Mouse (Mus musculus) embryo, embryonic 10.5 days (tissue): ENCODE data around the gene Il25.

ENCODE experiments used
- DNase-seq: peaks from one replicate; pipeline ENCODE4 v3.0.0-alpha.2; 2015; ENCODE audit warnings: low spot score

Gene Il25

DNA sequence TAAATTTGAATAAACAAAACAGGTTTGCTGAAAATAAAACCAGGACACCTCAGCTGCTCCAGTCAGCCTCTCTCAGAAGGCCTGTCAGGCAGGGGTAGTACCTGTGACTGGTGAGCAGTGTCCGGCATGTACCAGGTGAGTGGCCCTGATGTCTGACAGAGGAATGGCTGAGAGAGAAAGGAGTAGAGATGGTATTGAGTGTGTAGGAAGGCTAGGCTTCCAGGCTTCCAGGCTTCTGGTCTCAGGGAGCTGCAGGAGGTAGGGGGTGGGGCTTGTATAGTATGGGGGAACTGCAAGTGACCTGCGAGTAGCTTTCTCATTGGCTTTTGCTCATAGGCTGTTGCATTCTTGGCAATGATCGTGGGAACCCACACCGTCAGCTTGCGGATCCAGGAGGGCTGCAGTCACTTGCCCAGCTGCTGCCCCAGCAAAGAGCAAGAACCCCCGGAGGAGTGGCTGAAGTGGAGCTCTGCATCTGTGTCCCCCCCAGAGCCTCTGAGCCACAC, at the start of gene Il25:
Il25 (plus strand) TSS at position 51 of the 506 bp plus-strand sequence.
- DNase-seq, result no peak

DNA sequence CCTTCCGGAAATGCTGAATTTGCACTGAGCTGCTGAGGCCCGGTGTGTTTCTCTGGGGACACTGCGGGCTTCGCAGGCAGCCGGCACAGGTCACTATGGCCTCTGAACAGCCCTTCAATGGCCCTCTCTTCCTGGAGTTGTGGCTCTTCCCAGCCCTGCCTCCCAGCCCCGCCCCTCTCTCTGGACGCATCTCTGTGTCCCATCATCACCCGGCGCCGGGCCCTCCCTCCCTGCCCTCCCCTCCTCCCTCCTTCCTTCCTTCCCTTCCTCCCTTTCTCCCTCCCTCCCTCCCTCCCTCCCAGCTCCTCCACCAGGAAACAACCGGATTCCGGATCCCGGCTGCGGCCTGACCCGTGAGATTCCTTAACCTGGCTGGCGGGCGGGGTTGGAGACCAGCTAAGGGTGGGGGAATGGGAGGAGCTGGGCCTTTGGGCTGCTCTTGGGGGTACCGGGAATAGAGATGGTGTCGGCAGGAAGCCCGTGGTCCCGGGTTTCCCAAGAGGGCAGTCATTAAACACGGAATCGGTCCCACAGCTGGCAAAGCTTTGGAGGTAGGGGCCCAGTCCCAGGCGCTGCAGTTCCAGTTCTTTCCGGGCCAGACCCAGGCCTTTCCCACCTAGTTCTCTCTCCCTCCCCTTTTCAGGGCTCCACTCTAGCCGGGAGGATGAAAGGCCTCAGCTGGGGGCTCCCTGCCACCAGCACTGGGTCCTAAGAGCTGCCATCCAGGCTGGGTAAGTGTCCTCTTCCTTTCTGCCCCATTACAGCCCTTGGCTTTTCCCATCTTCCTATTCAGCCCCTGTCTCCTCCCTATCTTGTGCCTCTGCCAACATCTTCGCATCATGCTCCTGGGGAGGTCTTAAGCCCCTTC, 49.1 kb upstream of the Il25 start, which contains the start of the genes Bcl2l2 and Gm20521:
Bcl2l2 (plus strand) TSS at position 224 of the 868 bp plus-strand sequence.
Gm20521 (plus strand) TSS at position 288 of the 868 bp plus-strand sequence.
- DNase-seq, result peak; percentile 93

DNA sequence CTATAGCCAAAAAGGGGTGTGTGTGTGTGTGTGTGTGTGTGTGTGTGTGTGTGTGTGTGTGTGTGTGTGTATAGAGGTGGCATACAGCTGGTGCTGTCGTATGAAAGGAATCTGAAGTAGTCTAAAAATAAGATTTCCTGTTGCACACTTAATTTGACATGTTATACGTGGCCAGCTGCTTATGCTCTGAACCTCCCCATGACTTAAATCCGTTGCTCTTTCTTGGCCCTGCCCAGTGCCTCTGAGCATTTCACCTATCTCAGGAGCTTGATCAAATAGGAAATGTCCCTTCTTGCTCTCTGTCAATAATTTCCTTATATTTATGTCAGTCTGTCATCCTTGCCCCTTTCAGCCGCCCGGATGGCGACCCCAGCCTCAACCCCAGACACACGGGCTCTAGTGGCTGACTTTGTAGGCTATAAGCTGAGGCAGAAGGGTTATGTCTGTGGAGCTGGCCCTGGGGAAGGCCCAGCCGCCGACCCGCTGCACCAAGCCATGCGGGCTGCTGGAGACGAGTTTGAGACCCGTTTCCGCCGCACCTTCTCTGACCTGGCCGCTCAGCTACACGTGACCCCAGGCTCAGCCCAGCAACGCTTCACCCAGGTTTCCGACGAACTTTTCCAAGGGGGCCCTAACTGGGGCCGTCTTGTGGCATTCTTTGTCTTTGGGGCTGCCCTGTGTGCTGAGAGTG, 48.3 kb upstream of the Il25 start:
- no peak for DNase-seq

DNA sequence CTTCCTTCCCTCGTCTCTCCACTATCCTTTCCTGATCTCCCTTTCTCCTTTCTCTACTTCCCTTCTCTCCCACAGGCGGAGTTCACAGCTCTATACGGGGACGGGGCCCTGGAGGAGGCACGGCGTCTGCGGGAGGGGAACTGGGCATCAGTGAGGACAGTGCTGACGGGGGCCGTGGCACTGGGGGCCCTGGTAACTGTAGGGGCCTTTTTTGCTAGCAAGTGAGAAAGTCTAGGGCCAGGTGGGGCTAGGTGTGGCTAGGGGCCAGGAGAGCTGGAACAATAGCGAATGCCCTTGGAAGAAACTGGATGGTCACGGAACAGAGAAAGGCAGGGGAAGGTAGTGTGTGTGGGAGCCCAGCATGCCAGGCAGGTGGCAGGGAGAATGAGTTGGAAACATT, 47.2 kb upstream of the Il25 start:
- no peak for DNase-seq

DNA sequence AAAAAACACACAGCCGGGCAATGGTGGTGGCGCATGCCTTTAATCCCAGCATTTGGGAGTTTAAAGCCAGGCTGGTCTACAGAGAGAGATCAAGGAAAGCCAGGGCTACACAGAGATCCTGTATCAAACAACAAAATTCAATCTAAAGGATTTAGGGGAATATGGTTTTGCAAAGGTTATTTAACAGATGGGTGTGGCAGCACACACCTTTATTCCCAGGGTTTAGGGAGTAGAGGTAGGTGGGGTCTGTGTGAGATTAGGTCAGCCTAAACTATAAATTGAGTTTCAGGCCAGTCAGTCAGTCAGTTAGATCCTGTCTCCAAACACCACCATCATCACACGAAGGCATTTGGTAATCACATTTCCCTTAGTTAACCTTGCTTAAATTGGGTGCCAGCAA, 40.3 kb upstream of the Il25 start, which contains the start of gene Pabpn1:
Pabpn1 (plus strand) TSS at position 301 of the 400 bp plus-strand sequence.
- no peak for DNase-seq

DNA sequence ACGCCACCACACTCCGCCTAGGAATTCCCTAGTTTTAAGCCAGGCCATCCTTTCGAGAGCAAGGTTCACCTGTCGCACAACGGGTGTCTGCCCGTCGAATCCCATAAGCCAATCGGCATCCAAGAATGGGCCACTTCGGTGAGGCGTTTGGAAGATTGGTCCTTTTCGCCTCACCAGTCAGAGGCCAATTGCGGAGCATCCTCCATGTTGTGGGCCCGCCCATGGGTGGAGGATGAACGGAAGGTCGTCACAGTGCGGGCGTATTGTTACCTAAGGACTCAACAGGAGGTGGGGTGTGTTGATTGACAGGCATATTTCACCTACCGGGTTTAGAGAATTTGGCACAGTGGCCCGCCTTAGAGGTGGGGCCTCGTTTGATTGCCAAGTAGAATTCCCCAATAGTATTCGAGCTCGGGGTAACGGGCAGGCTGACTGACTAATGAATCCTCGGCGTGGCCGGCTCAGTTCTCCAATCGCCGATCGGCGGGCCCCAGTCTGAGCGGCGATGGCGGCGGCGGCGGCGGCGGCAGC, 38.8 kb upstream of the Il25 start:
- DNase-seq, result peak; percentile 100

DNA sequence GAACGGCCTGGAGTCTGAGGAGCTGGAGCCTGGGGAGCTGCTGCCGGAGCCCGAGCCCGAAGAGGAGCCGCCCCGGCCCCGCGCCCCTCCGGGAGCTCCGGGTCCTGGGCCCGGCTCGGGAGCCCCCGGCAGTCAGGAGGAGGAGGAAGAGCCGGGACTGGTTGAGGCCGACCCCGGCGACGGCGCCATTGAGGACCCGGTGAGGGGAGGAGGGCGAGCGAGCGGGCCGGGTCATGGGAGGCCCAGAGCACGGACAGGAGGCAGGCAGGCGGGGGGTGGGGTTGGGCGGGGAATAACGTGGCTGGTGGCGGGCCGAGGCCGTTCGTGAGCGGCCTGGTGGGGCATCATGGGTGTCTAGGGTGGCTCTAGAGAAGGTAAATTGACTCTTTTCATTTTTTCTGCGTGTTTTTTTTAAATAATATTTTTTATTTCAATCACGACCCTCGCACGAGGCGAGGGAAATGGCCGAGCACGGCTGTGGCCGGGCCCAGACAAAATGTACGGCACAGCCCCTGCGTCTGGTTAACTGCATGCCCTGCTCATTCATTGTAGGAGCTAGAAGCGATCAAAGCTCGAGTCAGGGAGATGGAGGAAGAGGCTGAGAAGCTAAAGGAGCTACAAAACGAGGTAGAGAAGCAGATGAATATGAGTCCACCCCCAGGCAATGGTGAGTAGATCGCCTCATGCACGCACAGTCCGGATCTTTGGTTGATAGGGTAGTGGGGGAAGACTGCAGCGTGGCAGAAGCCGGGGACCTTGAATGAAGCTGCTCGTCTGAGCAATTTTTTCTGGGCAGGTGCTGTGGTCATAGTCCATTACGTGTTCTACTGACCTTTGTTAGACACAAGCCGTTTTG, 38.0 kb upstream of the Il25 start:
- DNase-seq, result peak; percentile 52

DNA sequence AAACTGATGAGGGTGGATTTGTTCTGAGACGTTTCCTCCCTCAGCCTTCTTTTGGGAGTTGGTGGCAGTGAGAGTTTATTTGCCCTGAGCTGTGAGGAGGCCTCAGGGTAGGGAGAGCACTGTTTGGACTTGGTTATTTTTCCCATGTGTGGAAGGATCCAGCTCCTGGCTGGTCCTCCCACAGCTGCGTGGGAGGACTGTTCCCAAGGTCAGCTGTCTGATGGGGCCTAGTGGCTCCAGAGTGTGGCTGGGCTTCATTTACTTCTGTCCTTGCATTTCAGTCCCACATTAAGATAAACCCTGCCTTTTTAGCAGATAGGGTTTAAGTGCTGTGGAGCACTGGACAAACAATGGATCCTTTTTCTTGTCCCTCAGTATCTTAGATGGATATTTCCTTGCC, 35.0 kb upstream of the Il25 start:
- no peak for DNase-seq

DNA sequence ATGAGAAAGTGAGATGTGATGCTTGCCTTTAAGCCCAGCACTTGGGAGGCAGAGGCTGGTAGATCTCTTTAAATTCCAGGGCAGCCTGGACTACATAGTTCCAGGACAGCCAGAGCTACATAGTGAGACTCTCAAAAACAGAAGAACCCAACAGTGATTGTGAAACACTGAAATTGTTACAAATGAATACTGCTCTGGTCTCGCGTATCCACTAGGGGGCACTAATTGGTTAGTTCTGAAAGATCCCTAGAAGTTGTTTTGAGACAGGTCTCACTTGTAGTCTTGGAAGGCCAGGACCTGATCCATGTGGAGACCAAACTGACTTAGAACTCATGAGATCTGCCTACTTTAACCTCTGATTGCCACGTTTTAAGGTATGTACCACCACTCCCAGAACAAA, 32.1 kb upstream of the Il25 start:
- peak; percentile 94 for DNase-seq

DNA sequence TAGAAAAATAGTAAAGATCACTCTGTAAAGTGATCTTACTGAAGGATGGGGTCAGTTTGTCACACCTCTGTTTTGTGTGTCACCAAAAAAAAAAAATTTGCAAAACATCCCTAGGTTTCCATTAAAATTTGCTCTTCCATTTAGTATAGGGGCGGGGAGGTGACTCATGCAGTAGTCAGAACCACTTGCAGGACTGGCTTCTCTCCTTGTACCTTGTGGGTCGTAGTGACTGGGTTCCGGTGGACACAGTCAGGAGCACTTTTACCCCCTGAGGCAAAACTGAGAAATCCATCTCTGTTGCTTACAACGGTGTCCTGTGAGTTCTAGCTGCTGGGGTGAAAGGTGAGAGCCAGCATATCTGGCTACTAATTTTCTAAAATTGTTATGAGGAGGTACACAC, 28.9 kb upstream of the Il25 start:
- DNase-seq, result no peak

DNA sequence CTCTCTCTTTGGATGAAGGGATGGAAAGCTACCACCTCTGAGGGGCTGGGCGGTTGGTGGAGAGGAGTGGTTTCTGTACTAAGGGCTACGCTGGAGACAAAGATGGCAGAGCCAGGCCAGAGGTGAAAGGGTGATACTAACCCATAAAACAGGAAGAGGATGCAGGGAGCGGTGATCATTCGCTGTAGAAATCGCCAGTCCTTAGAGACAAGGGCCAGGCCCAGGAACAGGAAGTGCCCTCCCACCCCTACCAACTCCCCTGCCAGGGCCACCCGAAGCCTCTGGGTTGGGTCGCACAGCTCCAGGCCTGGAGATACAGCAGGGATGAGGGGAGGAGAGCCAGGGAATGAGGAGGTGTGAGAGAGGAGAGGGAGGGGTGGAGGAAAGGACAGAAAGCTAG, 23.8 kb upstream of the Il25 start:
- DNase-seq, result no peak

DNA sequence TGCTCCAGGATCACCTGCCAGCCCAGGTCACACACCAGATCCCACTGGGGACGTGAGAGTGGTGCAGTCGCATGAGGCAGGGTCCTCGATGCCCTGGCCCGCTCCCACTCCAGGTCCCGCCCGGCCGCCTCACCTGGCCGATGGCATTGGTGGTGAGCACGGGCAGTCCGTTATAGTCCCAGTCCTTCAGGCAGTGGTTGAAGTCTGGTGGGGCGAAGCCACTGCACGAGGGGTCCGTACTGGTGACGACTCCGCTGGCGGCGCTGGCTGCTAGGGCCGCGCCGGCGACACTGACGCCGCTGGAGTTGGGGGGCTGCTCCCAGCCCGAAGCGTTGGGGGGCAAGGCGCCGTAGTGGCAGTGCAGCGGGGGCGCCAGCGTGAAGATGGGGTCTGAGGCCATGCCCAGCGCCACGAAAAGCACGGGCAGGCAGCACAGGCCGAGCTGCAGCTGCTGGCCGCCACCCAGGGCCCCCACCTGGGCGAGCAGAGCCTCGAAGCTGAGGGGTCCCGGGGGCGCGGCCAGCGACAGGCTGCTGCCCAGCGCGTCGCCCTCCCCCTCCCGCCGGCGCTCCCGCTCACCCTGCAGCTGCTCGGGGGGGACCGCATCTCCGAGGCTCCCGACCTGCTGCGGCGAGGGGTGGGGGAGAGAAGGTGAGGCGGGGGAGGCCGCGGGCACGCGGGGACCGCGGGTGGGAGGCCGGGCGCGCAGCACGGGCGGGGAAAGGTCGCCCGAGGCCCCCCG, 20.2 kb upstream of the Il25 start:
- DNase-seq, result no peak

DNA sequence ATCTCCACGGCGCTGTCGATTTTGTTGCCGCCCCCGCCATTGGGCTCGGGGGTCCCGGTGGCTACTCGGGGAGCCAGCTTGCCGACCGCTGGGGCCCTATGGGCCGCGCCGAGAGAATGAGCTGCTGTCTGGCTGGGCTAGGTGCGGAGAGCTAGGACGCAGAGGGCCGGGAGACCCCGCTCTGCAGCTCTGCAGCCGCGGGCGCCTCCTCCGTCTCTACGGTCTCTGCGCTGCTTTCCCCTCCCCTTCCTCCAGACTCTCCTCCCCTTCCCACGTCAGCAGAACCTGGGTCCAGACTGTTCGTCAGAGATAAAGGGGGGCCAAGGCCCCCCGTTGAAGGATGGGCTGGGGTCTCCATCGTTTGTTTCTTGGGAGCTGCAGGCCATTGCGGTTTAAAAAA, 19.6 kb upstream of the Il25 start, which contains the start of gene Slc22a17:
Slc22a17 (minus strand) TSS at position 247 of the 400 bp plus-strand sequence.
- peak; percentile 91 for DNase-seq

DNA sequence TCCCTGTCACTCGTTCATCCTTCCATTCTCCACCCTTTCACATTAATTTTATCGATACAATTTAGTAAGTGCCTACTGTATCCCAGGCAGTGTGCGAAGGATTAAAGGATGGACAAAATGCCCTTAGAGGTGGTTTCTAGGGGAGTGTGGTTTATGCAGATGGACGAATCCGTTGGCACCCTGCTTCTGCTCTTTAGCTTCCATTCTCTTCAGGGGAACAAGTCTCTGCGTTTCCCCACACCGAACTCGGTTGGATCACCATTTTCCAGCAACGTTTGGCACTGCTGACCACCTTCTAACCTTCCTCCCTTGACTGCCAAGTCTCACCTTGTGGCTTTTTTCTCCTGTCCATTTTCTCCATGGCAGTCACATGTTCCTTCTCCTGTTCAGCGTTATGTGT, 19.2 kb upstream of the Il25 start:
- no peak for DNase-seq

DNA sequence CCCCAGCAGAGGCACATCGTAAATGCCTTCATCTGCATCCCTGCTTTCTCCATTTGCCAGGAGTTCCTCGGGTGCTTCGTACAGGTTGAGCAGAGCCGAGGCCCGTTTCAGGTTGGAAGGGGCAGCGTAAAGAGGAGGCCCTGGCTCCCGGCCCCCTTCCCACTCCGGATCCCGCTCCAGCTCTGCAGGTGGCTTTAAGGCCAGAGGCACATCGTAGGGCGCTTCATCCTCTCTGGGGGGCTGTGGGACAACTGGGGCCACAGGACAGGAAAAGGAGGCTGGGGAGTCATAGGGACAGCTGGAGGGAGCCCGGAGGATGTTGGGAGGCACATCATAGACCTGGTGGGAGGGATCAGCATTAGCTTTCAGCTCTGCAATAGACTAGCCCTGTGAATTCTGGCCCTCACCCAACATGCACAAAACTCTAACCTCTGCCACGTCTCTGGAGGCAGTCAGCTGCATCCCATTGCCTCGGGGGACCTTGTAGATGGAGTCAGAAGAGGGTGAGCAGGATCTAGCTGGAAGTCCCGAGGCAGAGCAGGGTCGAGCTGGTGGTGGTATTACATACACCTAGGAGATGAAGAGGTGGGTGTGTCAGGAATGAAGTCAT, 12.3 kb upstream of the Il25 start:
- DNase-seq, result no peak

DNA sequence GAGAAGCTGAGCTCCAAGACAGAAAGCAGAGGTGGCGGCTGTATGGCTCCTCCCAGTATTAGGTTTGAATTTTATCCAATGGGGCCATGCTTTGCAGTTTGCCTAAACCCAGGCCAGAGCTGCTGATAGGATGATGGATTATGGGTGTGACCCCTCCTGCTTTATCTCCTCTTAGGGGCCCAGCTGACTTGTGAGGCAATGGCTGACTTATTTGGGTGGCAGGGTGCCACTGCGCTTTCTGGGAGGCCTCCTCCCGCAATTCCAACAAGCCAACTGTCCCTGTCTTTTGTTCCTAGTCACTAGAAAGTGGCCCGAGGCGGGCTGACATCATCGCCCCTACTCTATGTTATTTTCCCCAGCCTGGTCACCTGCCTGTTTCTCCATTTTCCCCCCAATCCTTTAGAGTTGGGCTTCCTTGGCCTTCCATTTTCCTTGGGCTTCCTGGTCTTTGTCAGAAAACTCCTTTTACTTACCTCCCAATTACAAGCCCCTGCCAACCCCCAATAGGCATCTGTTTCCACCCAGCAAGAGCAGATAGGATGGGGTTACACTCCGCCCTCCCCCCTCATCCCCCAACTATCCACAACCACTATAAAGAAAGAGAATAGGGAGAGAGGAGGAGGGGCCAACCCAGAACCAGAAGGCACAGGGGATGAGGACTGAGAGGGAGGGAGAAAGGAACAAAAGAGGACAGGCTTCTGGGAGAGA, 7.7 kb upstream of the Il25 start:
- peak; percentile 84 for DNase-seq

DNA sequence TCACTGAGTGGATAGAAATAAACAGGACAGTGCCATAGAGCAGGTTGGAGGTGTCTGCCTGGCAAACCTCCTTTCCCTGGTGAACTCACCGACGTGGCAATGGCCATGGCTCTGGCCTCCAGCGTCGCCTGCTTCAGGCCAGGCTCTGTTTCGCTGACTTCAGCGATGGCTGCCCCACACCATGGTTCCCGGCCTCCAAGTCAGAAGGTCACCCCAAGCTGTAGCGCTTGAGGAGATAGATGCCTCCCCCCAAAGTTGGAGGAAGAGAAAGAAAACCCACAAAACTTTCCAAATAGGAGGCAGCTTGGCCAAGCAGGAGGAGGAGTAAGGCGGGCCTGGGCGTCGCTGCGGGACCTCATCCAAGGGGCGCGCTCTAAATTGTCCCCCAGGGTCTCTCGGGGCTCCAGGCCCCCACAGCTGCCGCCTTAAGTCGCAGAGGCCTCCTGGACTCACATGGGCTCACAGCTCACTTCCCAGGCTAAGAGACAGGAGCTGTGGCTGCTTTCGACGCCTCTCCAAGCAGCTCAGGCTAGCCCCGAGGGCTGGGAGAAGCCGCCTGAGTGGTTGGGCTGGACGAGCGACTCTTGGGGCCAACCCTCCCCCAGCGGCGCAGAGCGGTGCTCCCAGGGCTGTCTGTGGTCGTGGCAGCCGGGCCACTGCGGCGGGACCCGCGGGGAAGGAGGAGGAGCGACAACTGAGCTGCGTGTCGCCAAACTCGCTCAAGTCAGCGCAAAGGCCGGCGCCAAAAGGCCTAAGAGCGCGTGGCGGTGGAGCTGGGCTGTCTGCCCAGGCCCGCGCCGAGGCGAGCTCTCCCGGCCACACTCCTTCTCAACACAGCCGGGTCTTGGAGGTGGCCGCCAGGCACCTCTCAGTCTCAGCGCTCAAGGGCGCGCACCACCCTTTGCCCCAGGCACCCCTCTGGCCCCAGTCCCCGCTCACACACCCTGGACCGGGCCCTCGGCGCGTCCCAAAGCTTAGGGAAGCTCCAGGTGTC, 6.8 kb upstream of the Il25 start, which contains the start of gene Efs:
Efs (minus strand) TSS at position 778 of the 994 bp plus-strand sequence.
- peak; percentile 77 for DNase-seq

DNA sequence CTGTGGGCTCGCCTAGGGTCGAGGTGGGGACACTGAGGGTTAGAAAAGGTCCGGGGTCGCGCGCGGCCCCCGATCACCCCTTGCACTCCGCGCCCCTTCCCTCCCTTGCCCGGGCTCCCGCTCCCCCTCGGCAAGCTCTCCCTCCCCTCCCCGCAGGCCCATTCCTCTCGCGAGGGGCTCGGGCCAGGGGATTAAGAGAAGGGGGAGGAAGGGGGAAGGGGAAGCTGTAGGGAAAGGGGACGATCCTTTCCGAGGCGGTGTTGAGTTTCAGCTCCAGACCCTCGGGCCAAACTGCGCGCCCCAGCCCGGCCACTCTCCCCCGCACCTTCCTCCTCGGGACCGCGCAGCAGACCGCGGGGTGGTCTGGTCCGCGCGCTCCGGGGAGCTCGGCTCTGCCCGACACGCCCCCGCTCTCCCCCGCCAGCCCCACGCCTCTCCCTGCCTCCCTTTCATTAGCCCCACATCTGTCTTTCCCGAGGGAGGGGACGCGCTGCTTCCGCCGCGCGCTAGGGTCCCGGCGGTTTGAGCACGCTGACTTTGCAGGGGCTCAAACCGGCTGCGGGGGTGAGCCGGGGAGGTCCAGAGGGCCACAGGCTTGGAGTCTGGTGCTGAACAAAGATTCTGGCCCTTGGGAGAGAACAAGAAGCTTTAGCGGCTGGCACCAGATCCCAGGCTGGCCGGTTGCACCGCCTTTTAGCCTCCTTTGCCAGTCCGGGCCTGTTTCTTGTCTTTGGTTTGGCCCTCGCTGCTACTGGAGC, 5.9 kb upstream of the Il25 start:
- peak; percentile 94 for DNase-seq
